Mouse (Mus musculus) right cerebral cortex, postnatal 25 days (tissue): ENCODE results near the gene Ccdc14.
"Not testable (repeated sequence)": the region's sequence is repeated elsewhere in the genome, so short reads cannot be mapped to it uniquely, and the experiment has no call there.

ENCODE experiments used
- DNase-seq: peaks from one replicate; pipeline ENCODE4 v3.0.0; 2022

The Ccdc14 gene

GRCm38 (mm10) chr16:34725156-34725555, 34.7 kb downstream of the Ccdc14 start:
- no peak for DNase-seq

DNA sequence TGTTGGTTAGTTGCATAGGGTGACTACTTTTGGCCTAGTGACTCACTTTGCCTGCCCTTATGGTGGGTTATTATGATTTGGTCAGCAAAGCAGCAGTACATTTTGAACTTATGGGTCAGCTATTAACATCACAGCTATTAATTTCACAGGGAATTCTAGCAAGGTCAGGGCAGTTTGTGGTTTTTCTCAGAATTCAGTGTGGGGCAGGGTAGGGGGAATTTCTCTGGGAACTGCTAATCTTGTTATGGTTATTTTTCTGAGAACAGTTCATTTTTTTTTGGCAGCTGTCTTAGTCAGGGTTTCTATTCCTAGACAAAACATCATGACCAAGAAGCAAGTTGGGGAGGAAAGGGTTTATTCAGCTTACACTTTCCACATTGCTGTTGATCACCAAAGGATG, 38.2 kb downstream of the Ccdc14 start:
- not testable (repeated sequence) for DNase-seq

DNA sequence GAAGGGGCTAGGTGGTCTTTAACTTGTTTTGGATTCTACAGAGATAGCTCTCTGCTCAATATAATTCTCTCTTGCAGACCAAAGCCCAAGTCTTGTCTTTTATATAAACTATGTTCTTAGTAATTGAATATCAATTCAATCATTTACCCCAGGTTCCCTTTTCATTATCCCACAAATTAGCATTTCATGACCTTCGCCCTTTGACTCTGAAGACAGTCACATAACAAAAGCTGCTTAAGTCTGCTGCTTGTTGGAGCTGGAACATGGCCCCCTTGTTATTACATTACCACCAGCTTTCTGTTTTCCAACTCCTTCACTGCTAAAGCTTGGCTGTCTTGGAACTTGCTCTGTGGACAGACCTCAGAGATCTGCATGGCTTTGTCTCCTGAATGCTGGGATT, 39.0 kb downstream of the Ccdc14 start:
- no peak for DNase-seq

- DNase-seq: no peak
These were observed 48.3 kb downstream of the Ccdc14 start for GRCm38 (mm10) chr16:34738656-34739233.

DNA sequence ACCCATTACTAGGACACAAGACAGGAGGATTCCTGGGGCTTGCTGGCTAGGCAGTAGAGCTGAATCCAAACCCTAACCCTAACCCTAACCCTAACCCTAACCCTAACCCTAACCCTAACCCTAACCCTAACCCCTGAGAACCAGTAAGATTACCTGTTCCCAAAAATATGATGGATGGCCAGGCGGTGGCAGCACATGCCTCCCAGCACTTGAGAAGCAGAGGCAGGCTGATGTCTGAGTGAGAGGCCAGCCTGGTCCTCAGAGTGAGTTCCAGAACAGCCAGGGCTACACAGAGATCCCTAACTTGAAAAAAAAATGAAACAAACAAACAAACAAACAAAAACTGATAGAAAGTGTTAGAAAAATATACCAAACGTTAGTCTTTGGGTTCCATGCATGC, 52.5 kb downstream of the Ccdc14 start:
- DNase-seq: no peak

DNA sequence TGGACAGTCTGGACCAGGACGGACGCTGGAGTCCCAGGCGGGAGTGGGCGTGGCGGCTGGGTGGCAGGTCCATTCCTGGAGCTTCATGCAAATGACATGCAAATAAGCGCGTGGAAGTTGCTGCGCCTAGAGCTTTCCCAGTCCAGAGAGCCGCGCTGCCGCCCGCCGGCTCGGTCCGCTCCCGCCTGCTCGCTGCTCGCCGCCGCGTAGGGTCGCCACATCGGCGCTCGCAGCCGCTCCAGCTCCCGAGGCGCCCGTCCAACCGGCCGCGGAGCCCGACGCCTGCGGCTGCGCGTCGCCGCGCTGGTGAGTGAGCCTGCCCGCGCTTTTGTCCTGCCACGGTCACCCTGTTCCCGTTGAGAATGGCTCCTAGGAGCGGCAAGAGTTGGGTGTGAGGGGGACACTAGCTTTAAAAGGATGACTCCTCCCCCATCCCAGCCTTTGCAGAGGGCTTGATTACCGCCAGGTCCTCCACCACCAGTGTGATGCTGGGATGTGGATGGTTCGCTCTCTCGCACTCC, 54.7 kb downstream of the Ccdc14 start, which contains the start of gene Mylk:
Gene Mylk, plus strand, starts transcription at position 146 of the 521 bp plus-strand sequence.
- peak; percentile 62 for DNase-seq

DNA sequence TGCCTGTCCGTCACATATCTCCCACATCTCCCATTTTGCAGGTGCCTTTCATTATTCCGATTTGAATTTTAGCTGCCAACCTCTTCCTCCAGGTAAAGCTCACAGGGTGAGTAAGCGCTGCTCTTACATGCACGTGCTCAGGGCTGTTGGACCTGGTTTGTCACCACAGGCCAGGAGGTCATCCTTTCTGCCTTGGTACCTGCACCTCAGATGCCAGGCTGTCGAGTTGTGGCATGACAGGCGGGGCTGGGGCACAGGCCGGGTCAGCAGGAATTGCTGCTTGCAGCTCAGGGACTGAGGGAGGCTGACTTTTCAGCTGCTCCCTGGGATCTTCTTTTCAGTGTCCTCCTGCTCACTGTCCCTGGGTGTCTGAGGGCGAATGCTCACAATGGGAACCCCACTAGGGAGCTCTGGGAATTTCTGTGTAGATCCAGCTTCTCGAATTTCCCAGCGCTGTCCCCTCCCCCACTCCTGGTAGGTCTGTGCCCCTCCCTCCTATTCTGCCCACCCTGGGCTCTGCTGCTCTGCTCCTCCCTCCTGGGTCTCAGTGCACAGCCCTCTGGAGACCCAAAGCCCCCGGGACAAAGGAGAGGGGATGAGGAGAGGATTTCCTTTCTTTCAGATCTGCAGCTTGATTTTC, 57.8 kb downstream of the Ccdc14 start:
- no peak for DNase-seq

- DNase-seq: no peak
These were observed 59.1 kb downstream of the Ccdc14 start for GRCm38 (mm10) chr16:34749536-34749935.

DNA sequence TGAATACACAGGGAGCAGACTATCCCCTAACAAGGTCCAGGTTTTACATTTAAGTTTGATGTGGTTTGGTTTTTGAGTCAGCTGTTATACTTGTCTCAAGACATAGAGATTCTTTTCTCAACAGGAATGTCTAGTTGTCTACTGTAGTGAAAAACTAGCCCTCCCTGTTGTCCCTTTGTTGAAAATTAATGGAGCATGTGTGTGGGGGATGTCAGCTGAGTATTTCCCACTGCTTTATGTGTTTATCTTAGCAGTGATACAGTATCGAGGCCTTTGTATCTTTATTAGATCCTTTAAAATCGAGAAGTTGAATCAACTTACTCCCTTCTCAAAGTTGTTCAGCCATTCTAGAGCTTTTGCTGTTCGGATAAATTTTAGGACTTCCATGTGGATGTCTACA, 61.6 kb downstream of the Ccdc14 start:
- DNase-seq: no peak

DNA sequence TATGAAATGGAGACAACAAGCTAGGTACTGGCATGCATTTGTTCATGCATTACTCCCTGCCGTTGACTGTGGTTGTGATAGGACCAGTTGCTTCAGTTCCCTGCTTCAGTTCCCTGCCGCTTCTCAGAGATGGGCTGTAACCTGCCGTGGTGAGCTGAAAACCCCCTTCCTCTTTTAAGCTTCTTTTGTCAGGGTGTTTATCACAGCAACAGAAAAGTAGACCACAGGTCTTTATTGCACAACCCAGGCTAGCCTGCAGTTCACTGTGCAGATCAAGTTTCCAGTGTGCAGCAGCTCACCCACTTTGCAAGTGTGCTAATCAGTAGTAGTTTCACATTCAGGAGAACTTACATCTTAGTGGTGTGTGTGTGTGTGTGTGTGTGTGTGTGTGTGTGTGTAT, 62.6 kb downstream of the Ccdc14 start:
- no peak for DNase-seq

DNA sequence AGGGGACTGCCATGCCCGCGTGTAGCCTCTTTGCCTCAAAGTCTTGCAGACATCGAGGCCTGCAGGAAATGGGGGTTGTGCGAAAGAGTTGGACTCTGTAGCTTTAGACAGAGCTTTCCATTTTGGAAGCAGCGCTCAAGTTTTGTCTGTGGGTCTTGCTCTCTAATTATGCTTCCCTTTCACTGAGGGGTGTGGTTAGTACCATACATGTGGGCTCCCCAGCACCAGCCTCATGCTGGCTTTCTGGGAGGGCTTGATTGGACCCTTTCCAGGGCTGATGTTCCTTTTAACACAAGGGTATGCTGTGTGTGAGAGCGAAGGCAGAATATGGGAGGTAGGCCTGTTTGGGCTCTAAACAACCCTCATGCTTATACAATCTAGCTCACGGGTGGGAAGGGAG, 66.6 kb downstream of the Ccdc14 start:
- no peak for DNase-seq

GRCm38 (mm10) chr16:34758205-34758604, 67.8 kb downstream of the Ccdc14 start:
- no peak for DNase-seq

- no peak for DNase-seq
These were observed 73.7 kb downstream of the Ccdc14 start for GRCm38 (mm10) chr16:34763959-34764591.

GRCm38 (mm10) chr16:34765666-34766065, 75.2 kb downstream of the Ccdc14 start:
- DNase-seq: no peak

DNA sequence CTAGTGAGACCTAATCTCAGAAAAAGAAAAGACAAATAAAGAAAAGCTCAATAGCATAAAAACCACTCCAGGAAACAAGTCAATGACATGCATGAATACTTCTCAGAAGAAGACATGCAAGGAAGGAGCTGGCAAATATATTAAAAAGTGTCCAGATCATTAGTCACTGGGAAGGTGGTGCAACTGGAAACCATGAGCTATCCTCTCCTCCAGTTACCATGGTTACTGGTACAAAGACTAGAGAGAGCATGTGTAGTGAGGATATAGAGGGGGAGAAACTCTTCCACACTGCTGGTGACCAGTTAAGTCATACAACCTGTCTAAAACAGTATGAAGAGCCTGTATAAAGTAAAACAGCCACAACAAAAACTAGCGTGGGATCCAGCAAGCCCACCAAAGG, 75.8 kb downstream of the Ccdc14 start:
- no peak for DNase-seq

- no peak for DNase-seq
These were observed 77.0 kb downstream of the Ccdc14 start for GRCm38 (mm10) chr16:34767443-34767842.

- no peak for DNase-seq
These were observed 78.0 kb downstream of the Ccdc14 start for GRCm38 (mm10) chr16:34768436-34768835.

DNA sequence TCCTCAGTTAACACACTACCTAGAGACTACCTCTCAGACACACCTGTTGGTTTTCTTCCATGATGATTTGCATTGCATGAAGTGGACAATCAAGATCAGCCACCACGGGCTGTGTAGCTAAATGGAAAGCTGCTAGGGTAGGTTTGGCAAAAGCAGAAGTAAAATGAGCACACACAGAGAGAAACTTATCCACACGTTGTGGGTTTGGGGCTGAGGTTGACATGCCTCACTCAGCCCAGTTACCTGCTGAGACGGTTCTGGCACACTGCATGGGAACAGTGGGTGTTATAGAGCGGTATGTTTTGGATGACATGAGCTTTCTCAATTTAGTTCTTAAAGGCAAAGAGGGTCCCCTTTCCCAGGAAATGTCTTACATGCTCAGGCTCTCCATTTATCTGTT, 79.7 kb downstream of the Ccdc14 start:
- DNase-seq: no peak

DNA sequence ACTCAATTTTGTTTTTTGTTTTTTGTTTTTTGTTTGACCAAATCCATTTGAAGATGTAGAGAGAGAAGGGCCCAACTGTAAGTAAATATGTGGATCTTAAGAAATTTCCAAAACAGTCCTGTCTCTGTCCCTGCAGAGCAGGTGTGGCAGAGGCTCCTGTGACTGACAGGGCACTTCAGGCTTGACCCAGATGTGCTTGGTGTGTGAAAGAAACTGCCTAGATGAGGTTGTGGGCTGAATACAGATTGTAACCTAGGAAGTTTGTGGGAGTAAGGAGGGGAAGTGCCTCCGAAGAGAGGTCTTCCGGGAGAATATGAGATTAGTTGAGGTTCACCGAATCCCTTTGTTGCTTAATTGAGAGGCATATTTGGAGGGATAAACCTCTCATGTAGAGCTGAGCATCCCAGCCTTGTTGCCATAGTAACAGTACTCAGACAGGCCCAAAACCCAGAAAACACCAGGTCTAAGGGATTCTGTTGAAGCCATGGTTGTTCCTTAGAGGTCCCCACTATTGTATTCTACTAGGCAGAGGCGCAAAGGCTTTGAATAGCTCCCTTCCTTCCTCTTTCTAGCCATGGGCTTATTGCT, 82.1 kb downstream of the Ccdc14 start:
- no peak for DNase-seq
